Mouse (Mus musculus) megakaryocyte progenitor cell, adult 5-6 weeks (primary cell): Measurements from ENCODE around the gene Senp6. TPM values are rescaled to one million over a fixed set of nuclear protein-coding genes. Genes with fewer than 3 reads are reported as not detected.
A peak's percentile ranks its signal among the peaks of the same experiment; 100 is the strongest.

Source experiments
- ATAC-seq: replicated peaks from 2 replicates; pipeline ENCODE4 v1.8.0; 2016; ENCODE audit warnings: mild to moderate bottlenecking, moderate TSS enrichment, inconsistent platforms; ENCODE audit not compliant: poor library complexity
- total RNA-seq, 2 experiments: library from RNA; stranded (forward) in 1 of 2; stranded (reverse) in 1 of 2; fragments of 157-497, 149-512 nt in 1 of 2; fragments of 200-1000 nt in 1 of 2; gene quantifications; 2 replicates each; pipeline versions ENCODE4 v1.2.3 to v1.2.4; 2015 to 2017

Senp6 gene
- total RNA-seq, 2 experiments from 2014 or later = 114 to 192 TPM

DNA sequence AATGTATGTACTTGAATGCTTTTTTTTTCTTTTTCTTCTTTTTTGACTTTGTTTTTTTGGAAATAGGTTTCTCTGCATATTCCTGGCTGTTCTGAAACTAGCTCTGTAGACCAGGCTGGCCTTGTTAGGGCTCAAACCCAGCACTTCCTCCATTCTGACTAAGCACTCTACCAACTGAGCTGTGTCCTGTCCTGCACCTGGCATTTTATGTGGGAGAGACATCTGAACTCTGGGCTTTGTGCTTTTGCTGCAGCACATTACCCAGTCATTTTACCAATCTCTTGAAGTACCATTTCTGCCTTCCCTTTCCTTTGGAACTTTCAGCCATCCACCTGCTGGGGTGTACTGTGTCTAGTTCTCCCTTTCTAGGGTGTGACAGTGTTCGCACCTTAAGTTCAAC, 7.4 kb downstream of the Senp6 start:
- ATAC-seq = no peak; the same call in 1 of the 2 replicates

- ATAC-seq = no peak
These were observed 8.2 kb downstream of the Senp6 start for GRCm38 (mm10) chr9:80074949-80075348.

DNA sequence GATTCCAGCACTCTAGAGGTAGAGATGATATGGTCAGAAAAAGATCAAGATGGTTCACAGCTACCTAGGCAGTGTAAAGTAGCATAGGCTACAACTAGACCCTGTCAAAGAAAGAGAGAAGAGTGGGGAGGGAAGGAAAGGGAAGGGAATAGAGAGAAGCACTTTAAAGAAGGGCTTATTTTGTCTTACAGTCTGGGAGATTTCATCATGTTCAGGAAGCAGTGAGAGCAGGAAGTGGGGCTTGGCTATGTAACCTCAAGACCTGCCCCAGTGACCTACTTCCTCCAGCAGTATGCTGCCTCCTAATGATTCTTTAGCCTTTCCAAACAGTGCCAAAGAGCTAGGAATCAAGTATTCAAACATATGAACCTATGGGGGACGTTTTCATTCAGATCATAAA, 14.2 kb downstream of the Senp6 start:
- peak; percentile 96 for ATAC-seq

- no peak for ATAC-seq
These were observed 17.9 kb downstream of the Senp6 start for GRCm38 (mm10) chr9:80084429-80085092.

DNA sequence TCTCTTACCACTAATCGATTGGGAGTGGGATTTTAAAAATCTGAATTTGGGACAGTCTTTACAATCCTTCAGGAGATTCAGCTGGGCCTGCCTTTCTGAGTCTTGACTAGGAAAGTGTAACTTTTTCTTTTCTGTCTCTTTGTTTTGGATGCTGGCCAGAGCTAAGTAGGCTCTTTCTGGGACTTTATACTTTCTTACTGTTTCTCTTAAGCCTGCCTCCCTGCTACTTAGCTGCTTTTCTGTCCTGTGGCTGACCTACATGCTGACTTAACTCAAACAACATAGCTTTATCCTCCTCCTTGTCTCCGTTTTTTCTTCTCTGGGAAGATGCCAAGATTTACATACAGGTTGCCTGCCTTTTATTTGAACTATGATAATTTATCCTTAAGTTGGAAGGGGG, 19.0 kb downstream of the Senp6 start:
- no peak for ATAC-seq

- peak; percentile 92 for ATAC-seq
These were observed 19.7 kb downstream of the Senp6 start for GRCm38 (mm10) chr9:80086272-80086966.

GRCm38 (mm10) chr9:80089409-80089808, 22.7 kb downstream of the Senp6 start:
- no peak for ATAC-seq

GRCm38 (mm10) chr9:80096325-80096724, 29.6 kb downstream of the Senp6 start:
- peak; percentile 58 for ATAC-seq

DNA sequence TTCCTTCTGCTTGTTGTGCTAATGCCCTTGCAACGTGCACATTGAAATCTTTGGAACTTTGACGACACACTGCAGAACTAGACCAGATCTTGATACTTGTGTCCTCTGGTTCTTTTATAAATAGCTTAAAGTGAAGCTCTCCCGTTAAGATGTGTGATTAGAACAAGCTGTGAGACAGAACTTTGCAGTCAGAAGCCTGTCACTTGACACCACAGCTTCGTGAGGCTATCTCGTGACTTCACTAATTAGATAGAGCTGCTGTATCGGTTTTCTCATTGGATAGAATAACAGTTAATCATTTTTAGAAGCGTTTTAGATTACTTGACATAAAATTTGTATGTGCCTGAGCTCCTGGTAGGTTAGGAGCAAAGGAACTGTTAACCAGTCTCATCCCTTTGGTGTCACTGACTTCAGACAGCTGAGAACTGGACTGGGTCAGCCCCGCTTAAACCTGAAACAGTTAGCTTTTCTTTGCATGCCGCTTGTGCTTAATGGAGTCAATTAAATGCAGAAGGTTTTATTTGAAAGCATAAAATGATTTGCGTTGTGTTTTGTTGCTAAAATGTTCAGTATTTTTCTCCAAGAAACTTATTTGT, 79.4 kb downstream of the Senp6 start:
- ATAC-seq = no peak

DNA sequence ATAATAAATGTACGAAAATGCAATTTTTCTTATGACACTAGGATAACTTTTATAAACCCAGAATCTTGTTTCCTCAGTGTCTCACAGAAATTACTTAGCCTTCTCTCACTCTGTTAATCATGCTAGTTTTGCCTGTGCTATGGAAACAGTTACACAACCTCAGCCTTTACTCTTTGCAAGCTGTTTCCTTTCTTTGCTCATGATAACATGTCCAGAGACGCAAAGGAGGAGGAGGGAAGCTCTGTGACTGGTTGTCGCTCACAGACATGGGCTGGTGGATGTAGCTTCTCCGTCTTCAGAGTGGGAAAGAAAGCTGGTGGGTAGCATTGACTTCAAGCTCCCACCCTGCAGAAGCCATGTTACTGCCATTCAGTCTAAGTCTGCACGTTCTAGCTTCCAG, 82.9 kb downstream of the Senp6 start:
- ATAC-seq = peak; percentile 69

DNA sequence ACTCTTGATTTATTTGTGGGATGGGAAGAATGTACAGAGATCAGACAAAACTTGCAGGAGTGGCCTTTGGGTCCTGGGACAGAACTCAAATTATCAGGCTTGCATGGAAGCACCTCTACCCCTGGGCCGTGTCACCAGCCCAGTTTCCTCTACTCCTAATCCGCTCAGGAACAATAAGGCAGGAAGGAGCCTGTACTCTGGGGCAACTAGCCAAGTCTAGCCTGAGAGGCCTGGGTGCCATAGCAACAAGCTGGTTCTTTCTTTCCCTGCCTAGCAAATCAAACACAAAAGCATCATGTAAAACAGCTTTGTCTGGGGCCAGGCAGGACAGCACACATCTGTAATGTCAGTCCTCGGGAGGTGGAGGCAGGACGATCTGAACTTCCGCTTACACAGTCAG, 88.6 kb downstream of the Senp6 start:
- ATAC-seq = no peak

DNA sequence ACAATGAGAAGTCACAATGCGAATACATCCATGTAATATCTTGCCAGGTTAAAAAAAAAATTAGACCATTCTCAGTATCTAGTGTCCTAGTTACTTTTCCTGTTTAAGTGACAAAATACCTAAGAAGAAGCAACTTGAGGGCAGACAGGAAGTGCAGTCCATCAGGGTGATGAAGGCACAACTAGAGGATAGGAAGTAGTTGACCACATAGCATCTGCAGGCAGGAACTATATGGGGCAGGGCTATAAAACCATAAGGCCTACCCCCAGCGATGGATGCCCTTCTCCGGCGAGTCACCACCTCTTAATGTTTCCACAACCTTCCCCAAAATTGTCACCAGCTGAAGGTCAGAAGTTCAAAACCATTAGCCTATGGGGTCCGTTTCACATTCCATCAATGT, 90.1 kb downstream of the Senp6 start:
- peak; percentile 63; the same call in 1 of the 2 replicates for ATAC-seq

DNA sequence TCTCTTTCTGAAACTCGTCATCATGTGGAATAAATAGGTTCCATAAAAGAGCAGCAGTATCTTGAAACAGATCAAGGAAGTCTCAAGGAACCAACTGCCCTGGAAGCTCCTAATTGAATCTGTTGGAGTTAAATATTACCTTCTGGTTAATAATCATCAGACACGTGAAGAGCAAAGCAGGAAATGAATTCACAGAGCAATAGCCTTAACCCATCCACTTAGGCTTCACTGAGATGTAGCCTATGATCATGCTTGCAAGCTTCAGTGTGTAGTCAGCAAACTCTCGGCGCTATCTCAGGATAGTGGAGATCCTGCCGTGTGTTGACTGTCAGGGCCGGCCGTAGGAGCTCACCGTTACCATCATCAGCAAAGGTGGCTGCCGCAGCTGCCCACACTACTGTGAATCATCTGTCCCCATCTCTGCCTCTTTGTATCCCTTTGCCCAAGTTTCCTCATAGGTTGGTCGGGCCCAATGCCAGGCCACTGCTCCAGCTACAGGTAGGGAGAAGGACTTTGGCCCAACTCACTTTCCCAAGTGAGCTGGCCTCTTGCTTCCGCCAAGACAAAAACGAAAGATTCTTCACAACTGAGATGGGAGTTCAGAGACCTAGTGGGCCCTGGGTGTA, 91.2 kb downstream of the Senp6 start:
- ATAC-seq = no peak

GRCm38 (mm10) chr9:80158937-80159336, 92.2 kb downstream of the Senp6 start:
- no peak for ATAC-seq

DNA sequence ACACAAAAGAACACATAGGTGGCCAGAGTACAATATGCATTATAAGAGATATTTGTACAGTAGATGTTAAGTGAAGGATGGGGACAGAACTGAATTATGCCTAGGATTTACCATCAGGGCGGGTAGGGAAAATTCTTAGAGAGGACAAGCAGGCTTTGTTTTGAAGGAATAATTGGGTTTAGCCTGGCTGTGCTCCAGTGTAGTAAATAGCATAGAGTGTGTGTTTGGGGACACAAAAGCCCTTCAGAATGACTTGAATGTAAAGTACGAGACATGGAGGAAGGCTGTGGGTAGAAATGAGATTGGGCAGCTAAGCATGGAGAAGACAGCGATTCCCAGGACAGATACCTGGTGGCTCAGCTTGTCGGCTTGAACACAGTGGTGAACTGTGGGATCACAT, 94.7 kb downstream of the Senp6 start:
- no peak for ATAC-seq

DNA sequence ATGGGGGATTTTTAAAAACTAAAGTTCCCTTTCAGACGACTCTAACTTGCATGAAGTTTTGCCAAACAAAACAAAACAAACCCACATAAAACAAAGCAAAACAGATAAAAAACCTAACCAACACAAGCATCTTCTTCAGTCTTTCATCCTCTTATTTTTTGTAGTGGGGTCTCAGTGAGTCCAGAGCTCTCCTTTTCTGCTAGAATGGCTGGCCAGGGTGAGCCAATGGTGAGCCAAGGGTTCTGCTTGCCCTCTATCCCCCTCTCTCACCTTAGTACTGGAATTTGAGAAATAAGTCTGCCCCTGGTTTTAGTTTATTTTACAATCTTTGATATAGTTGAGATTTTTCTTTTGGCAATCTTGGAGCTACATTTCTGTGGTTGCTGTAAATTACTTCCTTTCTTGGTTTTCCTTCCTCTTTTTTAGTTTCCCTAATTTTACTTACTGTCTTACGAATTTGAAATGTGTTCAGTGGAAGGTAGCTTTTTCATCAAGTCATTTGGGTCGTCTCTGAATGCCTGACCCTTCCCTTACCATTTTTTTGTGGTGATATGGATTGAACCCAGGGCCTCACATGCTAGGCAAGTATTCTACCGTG, 96.5 kb downstream of the Senp6 start:
- ATAC-seq = peak; percentile 23; the same call in 1 of the 2 replicates

DNA sequence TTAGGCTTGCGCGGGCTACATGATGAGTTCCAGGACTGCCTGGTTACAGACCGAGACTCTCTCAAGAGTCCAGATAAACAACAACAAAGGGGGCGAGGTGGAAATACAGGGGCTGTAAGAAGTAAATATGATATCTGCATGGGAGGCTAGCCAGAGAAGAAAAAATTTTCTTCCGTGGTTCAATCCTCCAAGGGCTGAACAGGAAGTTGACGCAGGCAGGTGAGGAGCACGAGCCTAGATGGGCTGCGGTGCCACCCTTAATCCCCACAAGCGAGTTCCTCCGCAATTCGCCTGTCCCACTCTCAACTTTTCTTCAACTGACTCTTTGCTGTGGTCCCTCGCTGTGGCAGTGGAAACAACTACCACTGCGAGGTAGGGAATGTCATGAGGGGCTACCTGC, 97.5 kb downstream of the Senp6 start:
- peak; percentile 24 for ATAC-seq

DNA sequence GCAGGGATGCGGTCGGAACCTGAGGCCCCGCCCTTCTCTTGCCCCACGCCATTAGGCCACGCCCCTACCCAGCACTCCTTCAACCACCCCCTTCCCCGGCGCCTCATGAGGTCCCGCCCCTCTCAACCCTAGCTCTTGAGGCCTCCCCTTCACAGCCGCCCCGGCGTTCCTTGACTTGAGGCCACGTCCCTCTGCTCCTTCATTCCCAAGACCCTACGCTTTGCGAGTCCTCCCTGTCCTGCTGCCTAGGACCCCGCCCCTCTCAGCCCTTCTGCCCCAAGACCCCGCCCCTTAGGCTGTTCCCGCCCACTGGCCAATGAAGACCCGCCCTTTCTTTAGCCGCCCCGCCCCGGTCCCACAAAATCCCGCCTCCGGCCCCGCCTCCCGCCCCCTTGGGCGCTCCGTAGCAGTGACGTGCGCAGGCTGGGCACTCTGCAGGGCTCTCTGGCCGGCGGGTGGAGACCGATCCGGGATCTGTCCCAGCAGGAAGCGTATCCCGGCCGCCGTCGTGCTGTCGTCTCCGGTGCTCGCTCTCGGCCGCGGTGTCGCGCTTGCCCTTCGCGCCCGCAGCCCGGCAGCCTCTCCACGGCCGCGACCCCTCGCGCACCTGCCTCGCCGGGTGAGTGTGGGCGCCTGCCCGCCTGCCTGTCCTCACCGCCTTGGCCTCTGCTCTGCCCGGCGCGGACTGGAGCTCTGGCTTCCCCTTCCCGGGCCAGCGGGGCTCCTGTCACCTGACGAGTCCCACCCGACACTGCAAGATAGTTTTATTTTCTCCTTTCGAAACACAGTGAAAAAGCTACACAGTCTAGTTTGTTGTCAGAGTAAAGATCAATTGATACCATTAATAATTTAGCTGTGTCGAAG, 98.1 kb downstream of the Senp6 start, which contains the start of gene Myo6:
Myo6 (plus strand) TSS at position 421 of the 864 bp plus-strand sequence.
- ATAC-seq = peak; percentile 88

GRCm38 (mm10) chr9:80165690-80166089, 99.0 kb downstream of the Senp6 start:
- no peak for ATAC-seq

DNA sequence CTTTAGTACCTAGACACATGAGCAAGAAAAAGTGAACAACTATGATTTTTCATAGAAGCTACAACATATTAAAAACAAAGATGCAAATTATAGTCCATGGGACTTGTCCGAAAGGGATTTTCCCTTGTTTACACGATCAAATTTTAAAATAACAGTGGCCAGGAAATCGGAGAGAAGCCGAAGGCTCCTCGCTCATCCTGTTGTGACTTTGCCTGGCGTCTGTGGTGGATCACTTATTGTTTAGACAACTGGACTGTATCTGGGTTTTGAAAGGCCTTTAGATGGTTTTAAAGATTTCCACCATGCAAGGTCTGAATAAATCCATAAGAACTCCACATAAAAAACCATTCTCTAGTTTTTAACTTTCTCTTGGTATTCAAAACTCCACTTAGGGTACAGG, 99.7 kb downstream of the Senp6 start:
- no peak for ATAC-seq
